Mouse (Mus musculus) layer of hippocampus, adult 9-10 months (tissue): ENCODE results near the gene Col5a2.

ENCODE experiments used
- DNase-seq: peaks from one replicate; pipeline ENCODE4 v3.0.0; 2022; ENCODE audit warnings: low spot score

Col5a2 gene

GRCm38 (mm10) chr1:45423915-45424314, 79.2 kb downstream of the Col5a2 start:
- no peak for DNase-seq

GRCm38 (mm10) chr1:45420554-45420953, 82.5 kb downstream of the Col5a2 start:
- no peak for DNase-seq

GRCm38 (mm10) chr1:45419858-45420257, 83.2 kb downstream of the Col5a2 start:
- DNase-seq, result no peak

GRCm38 (mm10) chr1:45381866-45382265, 121.2 kb downstream of the Col5a2 start:
- no peak for DNase-seq

GRCm38 (mm10) chr1:45379992-45380690, 122.9 kb downstream of the Col5a2 start:
- DNase-seq, result no peak

GRCm38 (mm10) chr1:45365427-45365826, 137.7 kb downstream of the Col5a2 start:
- no peak for DNase-seq

GRCm38 (mm10) chr1:45363274-45363673, 139.8 kb downstream of the Col5a2 start:
- DNase-seq, result no peak

GRCm38 (mm10) chr1:45359673-45360072, 143.4 kb downstream of the Col5a2 start:
- no peak for DNase-seq

GRCm38 (mm10) chr1:45359147-45359546, 143.9 kb downstream of the Col5a2 start:
- DNase-seq, result no peak

- no peak for DNase-seq
These were observed 145.1 kb downstream of the Col5a2 start for GRCm38 (mm10) chr1:45358020-45358419.

- no peak for DNase-seq
These were observed 147.1 kb downstream of the Col5a2 start for GRCm38 (mm10) chr1:45355944-45356343.

- no peak for DNase-seq
These were observed 173.9 kb downstream of the Col5a2 start for GRCm38 (mm10) chr1:45329149-45329548.
